In the genomic region with DNA sequence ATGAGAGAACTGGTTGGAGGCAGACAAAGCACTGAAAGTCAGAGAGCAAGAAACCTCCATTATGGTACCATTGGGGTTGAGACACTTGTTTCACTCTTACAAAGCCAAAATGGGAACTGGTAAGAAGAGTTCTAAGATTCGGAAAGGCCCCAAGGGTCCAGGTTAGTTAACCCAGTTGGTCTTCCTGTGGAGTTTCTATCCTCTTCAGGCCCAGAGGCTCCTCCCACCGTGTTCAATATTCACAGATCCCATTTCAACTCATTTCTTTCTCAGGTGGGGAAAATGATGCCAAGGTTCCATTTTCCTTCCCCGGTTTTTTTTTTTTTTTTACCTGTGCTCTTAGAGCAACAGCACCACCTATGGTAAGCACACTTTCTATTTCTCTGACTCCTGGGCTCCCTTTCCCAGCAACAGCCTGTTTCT, we compare ENCODE assay signal across 13 mouse cellular contexts. TPM values are rescaled to one million over a fixed set of nuclear protein-coding genes. Genes with fewer than 3 reads are reported as not detected.
DNase-seq lines count a peak whose midpoint lies in the region; ATAC-seq and TF ChIP-seq lines count a peak whose summit lies in the region.
"Had no signal": no experiment of that assay in that cellular context is flagged by ENCODE, and none has a peak within 500 bp of the region (broad histone marks: within the 10 kb centered on the region; RNA-seq: fewer than 3 reads in every experiment).

No protein-coding gene starts in this region.

- ATAC-seq in intestine, embryonic 14.5 days (replicated peaks; ENCODE audit: low FRiP score, low TSS enrichment, low read depth): no peak
- ATAC-seq in intestine, embryonic 15.5 days: no peak
- no peak for ATAC-seq in Patski

- no peak overlapping the region for H3K4me3 ChIP-seq in intestine, embryonic 14.5 days (ENCODE audit: low read depth, low read length)
- no peak overlapping the region for H3K4me3 ChIP-seq in intestine, embryonic 15.5 days (replicated peaks)
- no peak overlapping the region for H3K4me3 ChIP-seq in lung, adult 2 months (replicated peaks; ENCODE audit: extremely low read depth, low read depth, low read length)
- no peak overlapping the region for H3K4me3 ChIP-seq in small intestine, adult 2 months (ENCODE audit: low read depth, low read length)
- H3K4me3 ChIP-seq: erythroblast, embryonic 14.5 days; megakaryocyte, embryonic 14.5 days; neural tube, embryonic 12.5 days had no signal

- in situ Hi-C loops in Patski (cut with MboI; ENCODE audit: low pct_unique_long_range_greater_than_20kb): loop anchor here (10.0 kb wide), 1 partner anchor 127 kb away; no protein-coding TSS in a partner anchor

- H3K27ac ChIP-seq in intestine, embryonic 14.5 days (ENCODE audit: low read depth): no peak overlapping the region
- H3K27ac ChIP-seq in intestine, embryonic 15.5 days: no peak overlapping the region
- peak overlapping the region; percentile 90 for H3K27ac ChIP-seq in small intestine, adult 2 months (ENCODE audit: insufficient read depth, low read depth, low read length)
- H3K27ac ChIP-seq: neural tube, embryonic 12.5 days had no signal

- no peak overlapping the region for H3K4me2 ChIP-seq in intestine, embryonic 14.5 days (ENCODE audit: low read length)
- H3K4me2 ChIP-seq in intestine, embryonic 15.5 days (replicated peaks): no peak overlapping the region
- H3K4me2 ChIP-seq: neural tube, embryonic 12.5 days had no signal

- TF ChIP-seq CTCF in lung, adult 2 months (IDR thresholded peaks at IDR 0.05; ENCODE audit: insufficient read depth, low read length): no peak
- peak; percentile 15 for TF ChIP-seq CTCF in Patski (IDR thresholded peaks at IDR 0.05)
- no peak for TF ChIP-seq CTCF in small intestine, adult 2 months (IDR thresholded peaks at IDR 0.05; ENCODE audit: extremely low read depth, insufficient read length, insufficient replicate concordance, low read depth, low read length)

- 43% methylated on average over 3 of the region's 3 CpGs for WGBS in intestine, embryonic 14.5 days
- WGBS in intestine, embryonic 15.5 days: 34% methylated on average over 3 of the region's 3 CpGs
- 36% methylated on average over 3 of the region's 3 CpGs for WGBS in lung, adult 2 months
- 29% methylated on average over 3 of the region's 3 CpGs for WGBS in small intestine, adult 2 months

- no peaks in the 10 kb centered on the region for H3K36me3 ChIP-seq in intestine, embryonic 14.5 days (ENCODE audit: control insufficient read depth, insufficient read depth, low read length)
- H3K36me3 ChIP-seq in intestine, embryonic 15.5 days: no peaks in the 10 kb centered on the region
- H3K36me3 ChIP-seq in small intestine, adult 2 months (ENCODE audit: control insufficient read depth, insufficient read depth, low read length): no peaks in the 10 kb centered on the region
- H3K36me3 ChIP-seq: neural tube, embryonic 12.5 days had no signal

- CTCF ChIA-PET in Patski (lab: Charles Lee): no interaction called here

- POLR2A ChIA-PET in Patski (lab: Charles Lee): no interaction called here

- no peak overlapping the region for H3K9ac ChIP-seq in intestine, embryonic 14.5 days (ENCODE audit: low read length)
- H3K9ac ChIP-seq in intestine, embryonic 15.5 days: no peak overlapping the region
- H3K9ac ChIP-seq: neural tube, embryonic 12.5 days had no signal

- no peak for TF ChIP-seq POLR2A in lung, adult 2 months (IDR thresholded peaks at IDR 0.05; ENCODE audit: borderline replicate concordance, extremely low read depth, low read depth, low read length)
- TF ChIP-seq POLR2A in small intestine, adult 2 months (IDR thresholded peaks at IDR 0.05; ENCODE audit: low read depth, low read length): no peak

- peak; percentile 62 for DNase-seq in intestine, embryonic 14.5 days (ENCODE audit: low spot score)
- DNase-seq in lung, postnatal 10 days: peak; percentile 13
- no peak for DNase-seq in lung, adult 2 months
- no peak for DNase-seq in Patski (ENCODE audit: low read depth, low spot score)
- no peak for DNase-seq in right cerebral cortex, postnatal 36 days (ENCODE audit: low spot score in 2 of 2)
- no peak for DNase-seq in heart, adult 18-20 months
- DNase-seq: cerebellum, adult 9-11 months; thymus, adult 18-20 months had no signal

- H3K9me3 ChIP-seq in intestine, embryonic 14.5 days (ENCODE audit: control insufficient read depth, low read length): no peaks in the 10 kb centered on the region
- H3K9me3 ChIP-seq in intestine, embryonic 15.5 days: no peaks in the 10 kb centered on the region
- H3K9me3 ChIP-seq: megakaryocyte, embryonic 14.5 days; neural tube, embryonic 12.5 days had no signal

- no peaks in the 10 kb centered on the region for H3K27me3 ChIP-seq in intestine, embryonic 14.5 days (replicated peaks; ENCODE audit: control insufficient read depth, insufficient read depth, low read length)
- H3K27me3 ChIP-seq in intestine, embryonic 15.5 days (replicated peaks): no peaks in the 10 kb centered on the region
- H3K27me3 ChIP-seq in Patski: no peaks in the 10 kb centered on the region
- H3K27me3 ChIP-seq in small intestine, adult 2 months (ENCODE audit: control insufficient read depth, insufficient read depth, low read length): no peaks in the 10 kb centered on the region
- H3K27me3 ChIP-seq: neural tube, embryonic 12.5 days had no signal

- no peaks in the 10 kb centered on the region for H3K4me1 ChIP-seq in intestine, embryonic 14.5 days (replicated peaks; ENCODE audit: control insufficient read depth, insufficient read depth, low read length)
- no peaks in the 10 kb centered on the region for H3K4me1 ChIP-seq in intestine, embryonic 15.5 days (replicated peaks)
- no peaks in the 10 kb centered on the region for H3K4me1 ChIP-seq in lung, adult 2 months (ENCODE audit: control insufficient read depth, insufficient read depth, low read length)
- H3K4me1 ChIP-seq in small intestine, adult 2 months (ENCODE audit: control insufficient read depth, insufficient read depth, insufficient read length, low read length): peaks cover 6% of the 10 kb centered on the region; the same call in 1 of the 2 replicates
- H3K4me1 ChIP-seq: neural tube, embryonic 12.5 days had no signal

RNA-seq across cellular contexts. Expression of gene 9430015G10Rik, which starts 8.3 kb away (rescaled TPM):
- polyA plus RNA-seq in intestine, embryonic 14.5 days (2014; fragmentation: Nextera tagmentation; extraction: Ambion mirVana): 34.5 and 38.8 TPM in 2 replicates
- polyA plus RNA-seq in intestine, embryonic 15.5 days (2015; fragmentation: Nextera tagmentation; extraction: Ambion mirVana): 22.2 and 22.8 TPM in 2 replicates
- polyA plus RNA-seq in lung, adult 2 months (2012; rRNA removed): 13.8 and 16.3 TPM in 2 replicates
- 9.3 TPM for polyA plus RNA-seq in Patski (2021)
- 7.4 and 8.3 TPM in 2 replicates for polyA plus RNA-seq in small intestine, adult 2 months (2012; rRNA removed)
- 1 to 10 TPM; 2.0 to 3.0 TPM for total RNA-seq in heart, adult 18-20 months (2021)

RNA-seq across cellular contexts. Expression of gene Rnf223, which starts 28.8 kb away (rescaled TPM):
- polyA plus RNA-seq in intestine, embryonic 14.5 days (2014; fragmentation: Nextera tagmentation; extraction: Ambion mirVana): 0.14 and 0.16 TPM in 2 replicates
- 0.06 and 0.18 TPM in 2 replicates for polyA plus RNA-seq in intestine, embryonic 15.5 days (2015; fragmentation: Nextera tagmentation; extraction: Ambion mirVana)
- polyA plus RNA-seq in lung, adult 2 months (2012; rRNA removed): 0.32 and 2.7 TPM in 2 replicates
- polyA plus RNA-seq in Patski (2021): 0.15 TPM
- polyA plus RNA-seq in small intestine, adult 2 months (2012; rRNA removed): 0.10 and 0.33 TPM in 2 replicates
- under 1 TPM; 0.07 to 0.15 TPM for total RNA-seq in heart, adult 18-20 months (2021)

RNA-seq across cellular contexts. Expression of gene Ttll10, which starts 42.3 kb away (rescaled TPM):
- 2.7 and 3.5 TPM in 2 replicates for polyA plus RNA-seq in intestine, embryonic 14.5 days (2014; fragmentation: Nextera tagmentation; extraction: Ambion mirVana)
- 3.1 and 3.9 TPM in 2 replicates for polyA plus RNA-seq in intestine, embryonic 15.5 days (2015; fragmentation: Nextera tagmentation; extraction: Ambion mirVana)
- 5.8 and 7.2 TPM in 2 replicates for polyA plus RNA-seq in lung, adult 2 months (2012; rRNA removed)
- polyA plus RNA-seq in Patski (2021): 3.7 TPM
- polyA plus RNA-seq in small intestine, adult 2 months (2012; rRNA removed): 5.2 and 9.1 TPM in 2 replicates
- total RNA-seq in heart, adult 18-20 months (2021): under 1 TPM in 1 of 2 experiments, not detected in 1; 0.33 TPM
- polyA plus RNA-seq: erythroblast, embryonic 14.5 days had no signal

Comparison
In these comparisons a context has a peak if more than half of its experiments do, and no peak if none do; other contexts are left out.
1. DNase-seq: peak in intestine, embryonic 14.5 days (single experiment) and lung, postnatal 10 days (single experiment); none in lung, adult 2 months (single experiment), Patski (single experiment), right cerebral cortex, postnatal 36 days (0 of 2) and heart, adult 18-20 months (0 of 2).